Mouse (Mus musculus) heart, postnatal 0 days (tissue): ENCODE measurements at regions not wholly inside any gene's neighbourhood (a gene's known extent, or its start where the extent isn't known, plus 50 kb on each side); places are given as distances from the start of the nearest gene placed in this dataset.

Experiments
- CTCF ChIP-seq: IDR thresholded peaks from 2 replicates; pipeline ENCODE4 v1.5.1; 2016; ENCODE audit warnings: antibody characterized with exemption, control low read depth, low read depth
- EP300 ChIP-seq: IDR thresholded peaks from 2 replicates; pipeline ENCODE4 v1.6.1; 2016; ENCODE audit warnings: antibody characterized with exemption, low read depth

GRCm38 (mm10) chr17:4921121-4921520 lies 73.0 kb upstream of the Arid1b start:
- TF ChIP-seq CTCF (no peak), EP300 (no peak)
